Mouse (Mus musculus): Measurements from ENCODE around the gene Rnf216.

Gene Rnf216

GRCm38 (mm10) chr5:143053132-143053972, 59.4 kb downstream of the Rnf216 start:
- in situ Hi-C loops (cut with MboI) = no loop called here

- in situ Hi-C loops (cut with MboI) = no loop called here
These were observed 60.1 kb downstream of the Rnf216 start for GRCm38 (mm10) chr5:143052677-143053076.

DNA sequence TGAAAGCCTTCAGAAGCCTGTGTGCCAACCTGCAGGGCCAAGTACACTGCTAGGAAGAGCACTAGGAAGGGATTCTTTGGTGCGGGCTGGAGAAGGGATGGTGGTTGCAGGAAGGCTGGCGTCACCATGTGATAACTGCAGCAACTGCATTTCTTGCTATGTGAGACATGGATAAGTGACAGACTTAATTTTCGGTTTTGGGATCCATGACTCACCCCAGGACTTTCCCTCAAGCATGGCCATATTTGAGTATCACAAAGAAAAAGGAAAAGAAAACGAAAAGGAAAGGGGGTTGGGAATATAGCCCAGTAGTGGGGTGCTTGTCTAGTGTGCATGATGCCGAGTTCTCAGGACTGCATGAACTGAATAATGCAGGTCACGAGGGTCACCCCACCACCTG, 60.9 kb downstream of the Rnf216 start:
- in situ Hi-C loops (cut with MboI) = no loop called here

GRCm38 (mm10) chr5:143050273-143050672, 62.5 kb downstream of the Rnf216 start:
- in situ Hi-C loops (cut with MboI) = no loop called here

DNA sequence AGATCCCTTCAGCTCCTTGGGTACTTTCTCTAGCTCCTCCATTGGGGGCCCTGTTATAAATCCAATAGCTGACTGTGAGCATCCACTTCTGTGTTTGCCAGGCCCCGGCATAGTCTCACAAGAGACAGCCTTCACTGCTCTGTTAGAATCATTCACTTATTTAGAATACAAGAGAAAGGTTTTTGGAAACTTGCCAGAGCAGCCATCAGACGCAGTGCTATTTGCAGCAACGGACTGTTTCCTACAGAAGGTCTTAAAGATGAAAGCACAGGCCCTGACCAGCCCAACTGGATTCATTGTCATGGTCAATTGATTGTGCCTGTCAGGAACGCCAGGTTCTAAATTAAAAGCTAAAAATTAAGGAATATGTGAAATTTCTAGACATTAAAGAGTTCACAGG, 63.0 kb downstream of the Rnf216 start:
- in situ Hi-C loops (cut with MboI) = no loop called here

GRCm38 (mm10) chr5:143049013-143049385, 63.8 kb downstream of the Rnf216 start:
- in situ Hi-C loops (cut with MboI) = no loop called here

GRCm38 (mm10) chr5:143048232-143049012, 64.4 kb downstream of the Rnf216 start:
- in situ Hi-C loops (cut with MboI) = no loop called here

DNA sequence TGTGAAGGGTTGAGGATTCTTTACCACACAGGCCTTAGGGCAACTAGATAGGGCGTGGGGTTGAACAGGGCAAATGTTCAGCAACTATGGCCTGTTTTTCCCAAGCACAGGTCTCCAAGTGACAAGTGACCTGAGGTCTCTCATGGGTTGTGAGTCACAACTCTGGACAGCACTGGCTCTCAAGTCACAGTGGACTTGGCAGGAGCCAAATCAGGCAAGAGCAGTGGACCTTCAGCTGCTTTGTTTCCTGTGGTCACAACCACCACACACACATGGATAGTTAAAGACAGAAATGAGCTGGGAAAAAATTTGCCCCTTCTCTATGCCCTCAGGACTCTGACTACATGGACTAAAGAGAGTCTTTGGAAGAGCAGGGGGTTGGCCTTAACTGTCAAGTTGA, 65.2 kb downstream of the Rnf216 start:
- in situ Hi-C loops (cut with MboI) = no loop called here

DNA sequence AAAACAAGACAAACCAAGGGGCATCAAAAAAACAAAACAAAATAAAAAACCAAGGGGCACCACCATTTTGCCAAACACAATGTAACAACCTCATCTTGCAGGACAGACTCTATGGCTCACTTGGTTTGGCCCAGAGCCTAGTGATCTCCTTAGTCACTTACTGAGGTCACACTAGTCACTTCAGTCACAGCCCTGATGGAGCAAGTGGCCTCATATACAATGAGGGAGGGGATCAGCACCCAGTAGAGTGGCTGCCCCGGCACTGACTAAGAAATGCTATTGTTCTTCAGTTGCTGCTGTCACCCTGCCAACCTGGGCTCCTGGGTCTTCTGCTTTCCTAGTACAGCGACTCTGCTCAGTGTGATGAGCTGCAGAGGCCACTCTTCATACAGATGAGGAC, 68.9 kb downstream of the Rnf216 start:
- in situ Hi-C loops (cut with MboI) = no loop called here

DNA sequence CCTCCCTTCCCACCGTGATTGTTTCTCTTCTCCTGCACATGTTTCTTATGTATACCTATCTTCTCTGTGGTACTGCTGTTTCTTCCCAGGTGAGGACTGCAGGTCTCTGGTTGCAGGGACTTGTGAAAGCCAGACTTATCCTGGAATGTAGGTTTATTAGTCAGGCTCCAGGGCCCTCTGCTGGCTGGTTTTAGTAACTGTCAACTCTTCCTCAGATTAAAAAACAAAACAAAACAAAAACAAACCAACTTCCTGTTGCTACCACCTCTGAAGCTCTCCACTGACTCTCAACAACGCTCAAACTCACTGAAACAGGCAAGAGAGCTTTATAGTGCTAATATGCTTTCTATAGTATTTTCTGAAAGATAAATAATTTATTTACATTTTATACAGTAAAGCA, 69.5 kb downstream of the Rnf216 start:
- in situ Hi-C loops (cut with MboI) = no loop called here

GRCm38 (mm10) chr5:143038794-143039193, 74.0 kb downstream of the Rnf216 start:
- in situ Hi-C loops (cut with MboI) = loop anchor here (5.0 kb wide), 1 partner anchor 101 kb away; no protein-coding TSS in a partner anchor

DNA sequence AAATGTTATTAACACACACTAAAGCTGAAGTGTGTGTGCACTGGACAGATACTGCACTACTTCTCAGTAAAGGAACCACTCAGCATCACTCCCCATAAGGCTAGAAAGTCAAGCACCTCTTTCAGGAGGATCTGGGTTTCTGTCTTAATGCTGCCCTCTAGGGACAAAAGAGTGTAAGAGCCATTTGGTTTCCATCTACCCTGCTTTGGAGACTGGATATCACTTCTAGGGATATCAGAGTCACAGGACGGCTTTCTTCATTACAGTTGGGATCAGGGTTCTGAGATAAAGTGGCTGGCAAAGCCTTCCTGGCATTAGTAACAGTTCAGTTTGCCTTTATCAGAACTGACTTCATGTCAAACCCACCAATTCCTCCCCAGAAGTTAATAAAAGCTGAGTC, 75.6 kb downstream of the Rnf216 start:
- in situ Hi-C loops (cut with MboI) = loop anchor here (5.0 kb wide), 1 partner anchor 100 kb away; no protein-coding TSS in a partner anchor

- in situ Hi-C loops (cut with MboI) = loop anchor here (5.0 kb wide), 1 partner anchor 99 kb away; no protein-coding TSS in a partner anchor
These were observed 76.7 kb downstream of the Rnf216 start for GRCm38 (mm10) chr5:143036052-143036451.

- in situ Hi-C loops (cut with MboI) = loop anchor here (5.0 kb wide), 1 partner anchor 98 kb away; no protein-coding TSS in a partner anchor
These were observed 77.5 kb downstream of the Rnf216 start for GRCm38 (mm10) chr5:143035271-143035670.

DNA sequence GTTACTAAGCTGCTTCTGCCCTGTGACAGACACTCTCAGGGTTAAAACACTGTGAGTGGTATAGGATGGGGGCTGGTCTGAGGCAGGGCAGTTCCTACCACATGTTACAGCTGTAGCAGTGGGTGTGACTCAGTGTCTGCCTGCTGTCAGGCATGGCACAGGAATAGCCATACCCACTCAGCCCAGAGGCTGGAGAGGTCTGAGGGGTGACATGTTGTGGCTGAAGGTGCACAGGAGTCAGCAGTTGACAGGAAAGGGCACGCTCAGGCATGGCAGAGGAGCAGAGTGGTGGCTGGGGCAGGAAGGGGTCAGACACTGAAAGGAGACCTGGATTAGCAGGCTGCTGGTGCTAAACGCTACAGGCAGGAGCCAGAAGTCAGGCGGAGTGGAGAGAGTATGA, 78.7 kb downstream of the Rnf216 start:
- in situ Hi-C loops (cut with MboI) = loop anchor here (5.0 kb wide), 1 partner anchor 52 kb away; no protein-coding TSS in a partner anchor

- in situ Hi-C loops (cut with MboI) = loop anchor here (5.0 kb wide), 1 partner anchor 51 kb away; no protein-coding TSS in a partner anchor
These were observed 79.5 kb downstream of the Rnf216 start for GRCm38 (mm10) chr5:143033277-143033676.

DNA sequence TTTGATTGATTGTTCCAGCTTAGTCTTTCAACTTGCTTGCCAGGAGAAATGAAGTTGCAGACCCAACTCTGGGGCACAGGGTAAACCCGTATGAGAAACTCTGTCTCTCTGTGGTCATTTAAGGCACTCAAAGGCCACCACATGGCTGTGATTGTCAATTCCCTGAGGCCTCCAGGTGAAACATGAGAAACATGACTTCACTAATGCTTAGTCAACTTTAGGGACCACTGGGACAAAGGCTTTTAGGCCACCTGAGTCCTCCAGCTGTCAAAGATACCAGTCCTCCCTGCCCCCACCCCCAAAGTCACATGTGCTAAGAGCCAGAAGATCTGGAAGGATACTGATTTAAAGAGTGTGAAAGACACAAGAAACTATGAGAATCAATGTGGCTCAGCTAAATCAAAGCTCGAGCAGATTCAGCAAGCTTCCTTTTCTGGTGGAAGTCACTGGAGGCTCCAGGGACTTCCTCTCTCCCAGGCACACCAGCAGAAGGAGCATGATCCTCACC, 80.1 kb downstream of the Rnf216 start:
- in situ Hi-C loops (cut with MboI) = loop anchor here (5.0 kb wide), 1 partner anchor 50 kb away; no protein-coding TSS in a partner anchor

DNA sequence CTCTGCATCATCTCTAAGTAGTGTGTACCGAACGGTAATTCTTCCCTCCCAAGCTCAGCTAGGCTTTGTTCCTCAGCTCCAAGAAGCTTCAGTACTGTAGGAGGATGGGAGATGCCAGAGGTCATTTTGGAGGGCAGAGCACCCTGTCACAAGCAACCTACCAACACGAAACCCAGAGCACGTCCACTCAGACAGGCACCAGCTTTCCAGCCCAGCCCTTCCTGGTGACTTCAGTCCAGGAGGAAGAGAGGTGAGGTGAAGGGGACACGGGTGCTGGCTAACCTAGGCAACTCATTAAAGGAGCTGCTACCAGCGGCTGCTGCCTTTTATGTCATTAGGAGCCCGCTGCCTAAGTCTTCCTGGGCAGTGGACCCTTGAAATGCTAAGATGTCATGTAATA, 81.1 kb downstream of the Rnf216 start:
- in situ Hi-C loops (cut with MboI) = loop anchor here (5.0 kb wide), 1 partner anchor 49 kb away; no protein-coding TSS in a partner anchor

DNA sequence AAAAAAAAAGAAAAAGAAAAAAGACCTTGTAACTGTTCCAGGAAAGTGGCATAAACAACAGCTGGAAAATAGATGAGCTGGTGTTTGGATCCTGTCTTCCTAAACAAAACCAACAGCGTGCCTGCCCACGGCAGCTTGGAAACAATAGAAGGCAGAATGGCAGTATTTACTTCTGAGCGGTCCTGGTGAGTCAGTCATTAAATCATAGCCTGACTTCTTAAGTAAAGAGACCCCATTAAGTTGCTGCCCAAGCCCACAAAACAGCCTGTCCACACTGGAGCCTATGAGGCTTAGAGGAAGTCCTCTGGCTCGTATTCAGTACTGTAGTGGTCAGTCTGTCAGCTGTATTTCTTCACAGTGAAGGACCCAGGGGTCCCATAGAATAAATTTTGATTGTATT, 81.6 kb downstream of the Rnf216 start:
- in situ Hi-C loops (cut with MboI) = loop anchor here (5.0 kb wide), 1 partner anchor 49 kb away; no protein-coding TSS in a partner anchor

GRCm38 (mm10) chr5:143023887-143024286, 88.9 kb downstream of the Rnf216 start:
- in situ Hi-C loops (cut with MboI) = no loop called here

DNA sequence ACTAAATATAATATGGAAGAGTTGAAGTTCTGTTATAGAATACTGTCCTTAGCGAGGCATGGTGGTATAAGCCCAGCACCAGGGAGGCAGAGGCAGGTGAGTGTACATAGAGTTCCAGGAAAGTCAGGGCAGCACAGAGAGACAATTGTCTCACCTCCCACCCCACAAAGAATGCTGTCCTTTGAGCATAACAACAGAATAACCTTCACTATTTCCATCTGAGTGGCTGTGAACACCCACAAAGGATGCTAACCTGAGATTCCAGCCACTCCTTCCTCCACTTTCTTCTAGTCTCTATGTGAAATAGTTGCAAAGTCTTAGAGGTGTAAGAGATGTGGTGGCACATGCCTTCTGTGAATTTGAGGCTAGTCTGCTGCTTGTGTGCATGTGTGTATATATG, 89.8 kb downstream of the Rnf216 start:
- in situ Hi-C loops (cut with MboI) = no loop called here

- in situ Hi-C loops (cut with MboI) = no loop called here
These were observed 95.4 kb downstream of the Rnf216 start for GRCm38 (mm10) chr5:143017401-143017800.

Data from mature B cell (primary cell).